Mouse (Mus musculus) intestine, postnatal 0 days (tissue): ENCODE results near the gene Abl1. TPM values are rescaled to one million over a fixed set of nuclear protein-coding genes. Genes with fewer than 3 reads are reported as not detected.

Experiments used
- ATAC-seq: fragments of 200-750 bp; cut with Nextera tagmentation; 2 replicates; pipeline ENCODE4 v1.8.0; 2017; ENCODE audit warnings: mild to moderate bottlenecking, moderate TSS enrichment, moderate library complexity
- H3K27ac ChIP-seq: fragments of 300-500 bp; sonication (generic); 2 replicates; pipeline ENCODE4 v1.5.1; 2014; ENCODE audit warnings: mild to moderate bottlenecking, low read depth, low read length, moderate library complexity
- H3K27me3 ChIP-seq: fragments of 300-500 bp; sonication (generic); replicated peaks from 2 replicates; pipeline ENCODE4 v1.6.1; 2014; ENCODE audit warnings: low read length, mixed read lengths; ENCODE audit not compliant: control insufficient read depth, insufficient read depth
- H3K36me3 ChIP-seq: fragments of 300-500 bp; sonication (generic); 2 replicates; pipeline ENCODE4 v1.6.1; 2014; ENCODE audit warnings: mild to moderate bottlenecking, moderate library complexity; ENCODE audit not compliant: control insufficient read depth, insufficient read depth
- H3K4me1 ChIP-seq: fragments of 300-500 bp; sonication (generic); replicated peaks from 2 replicates; pipeline ENCODE4 v1.6.1; 2014; ENCODE audit warnings: antibody characterized with exemption, low read length, mixed read lengths; ENCODE audit not compliant: control insufficient read depth, insufficient read depth
- H3K4me2 ChIP-seq: fragments of 300-500 bp; sonication (generic); replicated peaks from 2 replicates; pipeline ENCODE4 v1.6.1; 2014; ENCODE audit warnings: low read depth, mild to moderate bottlenecking, moderate library complexity
- H3K4me3 ChIP-seq: fragments of 300-500 bp; sonication (generic); 2 replicates; pipeline ENCODE4 v1.5.1; 2014; ENCODE audit warnings: low read depth, low read length
- H3K9ac ChIP-seq: fragments of 300-500 bp; sonication (generic); 2 replicates; pipeline ENCODE4 v1.6.1; 2014; ENCODE audit warnings: mild to moderate bottlenecking, low read depth, low read length
- H3K9me3 ChIP-seq: fragments of 300-500 bp; sonication (generic); 2 replicates; pipeline ENCODE4 v1.6.1; 2016; ENCODE audit warnings: mixed run types; ENCODE audit not compliant: control insufficient read depth
- CTCF ChIP-seq: sonication (generic); IDR thresholded peaks from 2 replicates; pipeline ENCODE4 v1.5.1; 2016; ENCODE audit warnings: low read depth, mild to moderate bottlenecking, control low read depth, antibody characterized with exemption, moderate library complexity
- WGBS: fragments of 180-500 bp; shearing (Covaris S2); extraction: QIAGEN DNeasy Blood & Tissue Kit; methylation state at CpG from one replicate; pipeline ENCODE4 v1.1.7; 2014; 5-methylcytosine and 5-hydroxymethylcytosine counted together
- polyA plus RNA-seq: library from polyadenylated mRNA; unstranded; fragments of >200 nt; fragmentation: Nextera tagmentation; extraction: Ambion mirVana; gene quantifications from 2 replicates; pipeline ENCODE4 v1.2.1, GENCODE M21; 2015

The Abl1 gene
- polyA plus RNA-seq, 1 experiment from 2014 or later = 13.4 TPM

DNA sequence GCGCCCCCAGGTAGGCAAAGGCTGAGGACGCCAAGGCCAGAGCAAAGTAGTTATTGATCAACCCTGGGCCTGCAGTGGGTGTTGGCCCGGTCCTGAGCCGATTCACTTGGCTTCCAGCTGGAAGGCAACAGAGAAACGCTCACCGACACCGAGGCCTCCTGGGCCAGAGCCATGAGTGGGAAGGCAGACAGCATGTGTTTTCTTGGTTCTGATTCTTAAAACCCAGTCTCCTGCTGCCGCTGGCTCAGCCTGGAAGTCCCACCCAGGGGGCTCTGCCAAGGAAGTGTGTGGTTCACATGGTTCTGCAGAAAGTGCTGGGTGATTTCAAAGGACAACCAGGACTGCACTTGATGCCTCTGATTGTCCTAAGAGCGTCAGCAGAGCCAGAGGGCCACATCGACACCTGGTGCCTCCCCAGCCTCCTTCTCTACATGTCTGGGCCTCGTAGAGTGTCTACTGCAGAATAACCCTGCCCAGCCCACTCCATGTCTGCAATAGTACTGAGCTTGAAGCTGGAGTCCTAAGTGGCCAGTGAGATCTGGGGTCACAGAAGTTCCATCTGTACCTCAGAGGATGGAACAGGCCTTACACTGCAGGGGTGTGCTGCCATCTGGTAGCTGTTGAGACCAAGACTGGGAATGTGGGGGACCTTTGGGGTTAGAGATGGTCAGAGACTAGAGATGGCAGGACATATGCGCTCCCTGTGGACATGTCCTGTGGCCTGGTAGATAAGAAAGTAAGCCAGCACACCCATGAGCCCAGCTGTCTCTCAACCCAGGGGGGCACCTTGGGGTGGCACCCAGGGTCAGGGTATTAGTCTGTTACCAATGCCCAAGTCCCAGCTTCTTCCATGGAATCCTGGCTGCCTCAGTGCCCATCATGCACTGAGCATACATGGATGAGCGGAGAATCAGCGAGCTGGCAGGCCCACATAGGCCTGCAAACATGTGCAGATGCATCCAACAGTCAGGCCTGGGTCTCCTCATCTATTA lies 138.2 kb downstream of the Abl1 start:
- no peak overlapping the region for H3K4me2 ChIP-seq
- peaks cover 14% of the 10 kb centered on the region; the same call in 1 of the 2 replicates for H3K27me3 ChIP-seq
- no peak overlapping the region for H3K9ac ChIP-seq
- no peaks in the 10 kb centered on the region for H3K36me3 ChIP-seq
- no peak for ATAC-seq
- H3K27ac ChIP-seq = no peak overlapping the region
- no peaks in the 10 kb centered on the region for H3K4me1 ChIP-seq
- WGBS = 65% methylated on average over 14 of the region's 14 CpGs
- no peaks in the 10 kb centered on the region for H3K9me3 ChIP-seq
- TF ChIP-seq CTCF = no peak
- no peak overlapping the region for H3K4me3 ChIP-seq

GRCm38 (mm10) chr2:31827877-31828276 lies 139.7 kb downstream of the Abl1 start:
- Histone ChIP-seq H3K36me3 (no peaks in the 10 kb centered on the region), H3K9ac (no peak overlapping the region), H3K4me3 (no peak overlapping the region), H3K4me2 (no peak overlapping the region), H3K9me3 (no peaks in the 10 kb centered on the region), H3K27me3 (peaks cover 7% of the 10 kb centered on the region; the same call in 1 of the 2 replicates), H3K4me1 (no peaks in the 10 kb centered on the region), H3K27ac (no peak overlapping the region)
- ATAC-seq = no peak
- no peak for TF ChIP-seq CTCF
- WGBS = 46% methylated on average over 7 of the region's 7 CpGs

- no peak for TF ChIP-seq CTCF
- Histone ChIP-seq H3K36me3 (no peaks in the 10 kb centered on the region), H3K4me3 (no peak overlapping the region), H3K9ac (no peak overlapping the region), H3K27ac (no peak overlapping the region), H3K9me3 (no peaks in the 10 kb centered on the region), H3K27me3 (0 out of 2 replicates have a peak, but pooled peaks cover 2% of the 10 kb centered on the region), H3K4me1 (no peaks in the 10 kb centered on the region), H3K4me2 (no peak overlapping the region)
- no peak for ATAC-seq
- WGBS = 33% methylated on average over 4 of the region's 4 CpGs
Observed at GRCm38 (mm10) chr2:31828311-31828825, 140.2 kb downstream of the Abl1 start.

DNA sequence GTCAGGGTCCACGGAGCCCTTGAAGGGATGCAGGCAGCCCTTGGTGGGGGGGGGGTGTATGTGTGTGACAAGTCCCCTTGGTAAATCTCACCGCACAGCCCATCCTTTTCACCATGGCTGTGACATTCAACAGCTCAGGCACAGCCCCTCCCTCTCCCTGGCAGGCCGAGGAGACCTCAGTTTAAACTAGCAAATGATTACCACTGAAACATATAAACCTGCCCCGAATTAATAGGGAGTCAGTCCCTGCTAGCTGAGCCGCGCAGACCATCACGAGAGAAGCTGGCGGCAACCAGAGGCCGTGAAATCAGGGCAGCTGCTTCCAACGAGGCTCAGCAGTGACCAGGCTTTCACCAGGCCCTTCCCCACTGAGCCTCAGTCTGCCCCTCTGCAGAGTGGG lies 147.9 kb downstream of the Abl1 start:
- H3K36me3 ChIP-seq = no peaks in the 10 kb centered on the region
- no peak overlapping the region for H3K4me2 ChIP-seq
- H3K9me3 ChIP-seq = no peaks in the 10 kb centered on the region
- H3K4me1 ChIP-seq = no peaks in the 10 kb centered on the region
- 0 out of 2 replicates have a peak, but pooled peaks cover 7% of the 10 kb centered on the region for H3K27me3 ChIP-seq
- ATAC-seq = no peak
- H3K9ac ChIP-seq = no peak overlapping the region
- TF ChIP-seq CTCF = no peak
- H3K4me3 ChIP-seq = no peak overlapping the region
- no peak overlapping the region for H3K27ac ChIP-seq
- 53% methylated on average over 10 of the region's 10 CpGs for WGBS

- Histone ChIP-seq H3K9me3 (no peaks in the 10 kb centered on the region), H3K36me3 (no peaks in the 10 kb centered on the region), H3K27me3 (0 out of 2 replicates have a peak, but pooled peaks cover 7% of the 10 kb centered on the region), H3K4me2 (no peak overlapping the region), H3K9ac (no peak overlapping the region), H3K4me1 (no peaks in the 10 kb centered on the region), H3K4me3 (no peak overlapping the region), H3K27ac (no peak overlapping the region)
- ATAC-seq = no peak
- WGBS = 38% methylated on average over 6 of the region's 6 CpGs
- TF ChIP-seq CTCF = no peak
Observed at GRCm38 (mm10) chr2:31836985-31837384, 148.8 kb downstream of the Abl1 start.

- no peak for TF ChIP-seq CTCF
- Histone ChIP-seq H3K4me2 (no peak overlapping the region), H3K4me1 (no peaks in the 10 kb centered on the region), H3K9ac (no peak overlapping the region), H3K27me3 (0 out of 2 replicates have a peak, but pooled peaks cover 12% of the 10 kb centered on the region), H3K36me3 (no peaks in the 10 kb centered on the region), H3K9me3 (no peaks in the 10 kb centered on the region), H3K4me3 (no peak overlapping the region), H3K27ac (no peak overlapping the region)
- WGBS = 48% methylated on average over 1 of the region's 1 CpGs
- ATAC-seq = no peak
Observed at GRCm38 (mm10) chr2:31838868-31839267, 150.7 kb downstream of the Abl1 start.
